Mouse (Mus musculus): ENCODE measurements around the gene Pigc. TPM values are rescaled to one million over a fixed set of nuclear protein-coding genes. Genes with fewer than 3 reads are reported as not detected.

Gene Pigc
- polyA plus RNA-seq, 3 experiments from 2014 or later, result 27.3 to 31.7 (median 29.8) TPM

DNA sequence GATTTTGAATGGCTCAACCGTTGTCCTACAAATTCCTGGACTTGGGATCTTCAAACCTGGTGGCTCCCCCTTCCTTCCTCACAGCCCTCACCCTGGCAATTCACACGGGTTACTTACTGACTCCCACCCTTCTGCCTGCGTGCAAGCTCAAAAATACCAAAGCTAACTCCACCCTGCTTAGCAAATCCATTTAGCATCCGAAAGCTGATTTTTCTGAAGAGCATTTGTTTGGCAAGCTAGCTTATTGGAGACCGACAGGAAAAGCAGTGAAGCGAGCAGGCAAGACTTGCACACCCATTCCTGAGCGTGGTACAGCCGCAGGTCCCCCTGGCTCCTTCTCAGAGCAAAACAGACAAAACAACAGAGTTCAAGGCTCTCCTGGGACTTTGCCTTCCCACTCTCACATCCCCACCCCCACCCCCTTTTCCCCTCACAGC lies 39.7 kb downstream of the Pigc start:
- ATAC-seq, result no peak

DNA sequence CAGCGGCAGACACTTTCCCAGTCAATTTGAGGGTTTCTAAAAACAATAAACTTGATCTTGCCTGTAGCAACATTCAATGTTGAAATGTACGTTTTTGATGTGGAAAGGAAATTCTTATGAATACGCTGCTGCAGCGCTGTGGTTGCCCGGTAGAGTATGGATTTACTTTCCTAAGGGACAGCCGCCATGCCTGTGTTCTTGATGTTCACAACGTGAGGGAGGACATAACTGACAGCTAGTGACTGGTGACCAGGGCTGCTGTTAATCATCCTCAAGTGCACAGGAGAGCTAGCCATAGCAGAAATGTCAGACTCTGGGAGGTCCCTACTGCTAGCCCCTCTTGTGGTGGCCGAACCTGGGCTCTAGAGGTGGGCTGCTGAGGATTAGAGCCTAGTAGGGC lies 40.1 kb downstream of the Pigc start:
- ATAC-seq, result no peak

DNA sequence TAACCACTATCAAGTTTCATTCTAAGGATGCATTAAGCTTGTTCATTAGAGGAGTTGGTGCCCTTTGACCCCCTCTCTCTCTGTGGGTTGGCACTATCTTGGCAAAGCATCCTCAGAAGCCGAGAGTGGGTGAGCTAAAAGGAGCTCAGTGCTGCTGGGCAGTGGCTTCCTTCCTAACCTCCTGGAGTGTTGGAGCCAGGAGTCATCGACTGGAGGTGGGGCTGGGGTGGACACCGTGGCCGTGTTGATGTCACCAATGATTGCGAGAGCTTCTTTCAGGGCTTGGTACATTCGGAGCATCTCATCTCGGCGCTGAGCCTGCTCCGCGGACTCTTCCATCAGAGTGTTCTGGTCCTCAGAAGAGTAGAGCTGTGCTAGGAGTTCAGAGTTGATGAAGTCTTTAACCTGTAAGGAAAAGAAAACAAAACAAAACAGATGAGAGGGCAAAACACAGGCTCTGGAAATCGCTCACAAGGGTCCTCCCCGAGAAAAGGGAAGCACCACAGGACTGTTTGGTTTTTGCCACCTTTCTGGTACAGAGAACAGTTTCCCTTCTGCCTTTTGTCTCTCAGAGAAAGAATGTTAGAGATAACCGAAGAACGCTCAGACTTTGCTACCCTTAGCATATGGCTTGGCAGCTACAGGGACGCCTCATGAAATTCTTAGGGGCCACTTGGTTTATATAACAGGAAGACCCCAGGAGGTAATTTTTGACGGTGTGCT lies 42.7 kb downstream of the Pigc start:
- ATAC-seq, result no peak

DNA sequence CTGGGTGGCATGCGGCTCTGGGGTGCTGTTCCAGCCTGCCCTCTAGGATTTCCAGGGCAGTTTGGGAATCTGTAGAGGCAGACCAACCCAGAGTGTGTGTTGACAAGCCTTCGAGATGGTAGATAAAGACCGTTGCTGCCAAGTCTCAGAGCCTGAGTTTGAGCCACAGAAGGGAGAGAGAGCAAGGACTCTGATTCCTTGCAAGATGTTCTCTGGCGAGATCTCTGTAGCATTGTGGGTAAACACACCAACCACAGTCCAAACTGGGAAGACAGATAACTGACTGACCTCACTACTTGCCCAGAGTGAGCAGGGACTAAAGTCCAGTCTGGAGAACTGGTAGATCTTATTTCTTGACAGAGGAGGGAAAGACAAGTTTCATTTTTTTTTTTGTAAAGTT lies 44.6 kb downstream of the Pigc start:
- no peak for ATAC-seq

DNA sequence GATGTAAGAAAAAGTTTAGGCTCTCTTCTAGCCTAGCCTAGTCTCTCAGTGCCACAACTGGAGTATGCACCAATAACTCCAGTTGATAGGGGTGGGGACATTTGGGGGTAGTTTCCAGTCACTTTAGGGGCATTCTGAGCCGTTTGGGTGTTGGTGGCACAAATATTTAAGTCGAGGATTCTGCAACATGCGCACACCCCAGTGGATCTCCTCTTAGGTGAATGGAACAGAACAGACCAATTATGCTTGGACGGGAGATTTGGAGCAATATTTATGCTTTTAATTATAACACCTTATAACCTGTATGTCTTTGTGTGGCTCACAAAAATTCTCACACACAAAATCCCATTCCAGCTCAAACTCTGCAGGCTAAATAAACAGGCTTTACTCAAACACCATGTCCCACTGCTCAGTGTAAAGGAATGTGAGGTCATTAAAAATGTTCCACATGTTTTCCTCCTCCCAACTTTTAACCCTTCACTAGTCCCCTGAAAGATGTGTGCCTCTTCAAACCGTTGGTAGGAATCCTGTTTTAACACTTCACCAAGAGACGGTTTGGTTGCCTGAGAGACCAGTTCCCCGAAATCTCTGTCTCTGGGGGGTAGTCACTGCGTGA lies 46.4 kb downstream of the Pigc start:
- no peak for ATAC-seq

DNA sequence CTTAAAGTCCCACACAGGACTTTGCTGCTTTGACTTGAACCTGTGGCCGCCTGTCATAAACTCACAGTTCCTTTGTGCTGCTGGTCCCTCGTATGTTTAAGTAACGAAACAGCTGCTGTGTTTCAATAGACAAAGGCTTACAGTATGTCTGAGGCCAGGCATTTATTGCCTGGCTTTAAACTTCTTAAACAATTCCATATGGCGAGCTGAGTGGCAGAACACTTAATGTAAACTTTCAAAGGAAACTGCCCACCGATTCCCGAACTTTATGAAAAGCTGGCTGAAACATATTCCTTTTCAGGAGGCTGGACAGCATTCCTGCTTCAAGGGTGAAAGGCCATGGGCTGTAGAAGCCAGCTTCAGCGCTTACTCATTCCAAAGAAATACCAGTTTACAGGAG lies 48.0 kb downstream of the Pigc start:
- no peak for ATAC-seq

DNA sequence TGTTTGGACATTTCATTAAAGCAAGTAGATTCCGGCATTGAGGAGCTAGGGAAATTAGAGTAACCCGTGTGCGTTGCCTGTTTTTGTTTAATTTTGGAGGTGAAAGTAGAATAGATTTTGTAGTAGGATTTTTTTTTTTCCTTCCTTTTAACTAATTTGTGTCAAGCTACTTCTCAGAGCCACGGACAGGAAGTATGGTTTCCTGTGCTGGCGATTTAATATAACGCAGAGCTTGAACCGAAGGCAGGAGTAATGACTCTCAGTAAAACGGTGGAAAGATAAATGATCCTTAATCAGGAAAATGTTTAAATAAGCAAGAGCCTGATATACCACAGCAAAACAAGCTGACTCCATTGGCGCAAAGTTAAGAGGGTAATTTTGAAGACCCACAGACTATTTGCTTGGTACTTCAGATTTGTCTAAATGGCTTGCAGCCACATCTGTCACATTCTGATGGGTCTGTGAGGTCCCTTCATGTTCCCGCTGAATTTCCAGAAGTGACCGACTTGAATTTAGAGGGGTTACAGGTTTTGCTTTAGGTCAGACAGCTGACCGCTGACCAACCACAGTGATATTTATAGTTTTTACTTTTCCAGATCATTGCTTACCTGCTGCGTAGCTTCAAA lies 49.1 kb downstream of the Pigc start:
- ATAC-seq, result no peak

DNA sequence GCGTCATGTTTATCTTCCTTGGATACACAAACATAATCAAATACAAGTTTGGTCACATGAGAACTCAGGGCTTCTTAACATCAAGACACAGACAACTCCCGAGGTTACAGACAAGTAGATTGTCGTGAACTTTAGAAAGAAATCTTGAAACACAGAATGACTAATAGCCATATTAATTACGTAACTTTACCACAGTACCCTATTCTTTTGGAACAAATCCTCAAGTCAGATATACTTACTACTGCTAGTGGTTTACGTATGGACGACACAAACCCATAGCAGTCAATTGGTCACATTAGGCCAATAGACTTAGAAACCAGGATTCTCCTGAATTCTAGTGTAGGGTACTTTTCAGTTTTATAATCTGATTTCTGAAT lies 49.6 kb downstream of the Pigc start:
- ATAC-seq, result no peak

DNA sequence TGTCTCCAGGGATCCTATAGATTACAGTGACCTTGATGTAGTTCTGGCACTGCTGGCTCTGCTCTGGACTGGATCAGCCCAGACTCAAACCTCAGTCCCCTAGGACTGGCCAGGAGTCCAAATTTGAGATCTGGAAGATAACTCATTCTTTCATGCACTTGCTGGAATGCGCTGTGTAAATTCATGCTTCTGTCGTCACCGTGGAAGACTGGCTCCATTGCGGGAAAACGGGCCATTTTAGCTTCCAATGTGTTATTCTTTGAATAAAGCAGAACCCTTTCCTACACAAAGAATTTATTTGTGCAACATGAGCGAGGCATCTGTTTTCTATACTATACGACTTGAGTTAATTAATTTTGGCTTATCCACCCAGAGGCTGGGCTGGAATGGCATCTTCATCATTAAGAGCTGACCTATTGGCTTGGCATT lies 51.3 kb downstream of the Pigc start:
- no peak for ATAC-seq

DNA sequence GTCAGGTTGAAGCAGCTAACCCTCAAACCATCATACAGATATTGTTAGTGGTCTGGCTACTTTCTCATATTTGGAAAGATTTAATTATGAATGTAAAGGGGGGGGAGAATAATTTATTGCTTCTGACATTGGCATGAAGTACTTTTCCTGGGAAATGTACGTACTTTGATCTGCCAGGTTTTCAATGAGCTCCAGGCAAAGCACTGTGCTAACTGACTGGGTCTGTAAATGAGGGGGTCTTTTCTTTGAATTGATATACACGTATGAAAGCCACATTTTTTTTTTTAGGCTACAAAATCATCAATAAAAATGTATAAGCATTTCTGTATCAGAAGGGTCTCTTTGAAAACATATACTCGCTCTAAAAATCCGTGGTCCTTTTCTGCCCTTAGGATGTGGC lies 51.8 kb downstream of the Pigc start:
- no peak for ATAC-seq

Other genes with a start within 250 kb of the Pigc start
- gene Fasl, start 180.7 kb upstream of the Pigc start, polyA plus RNA-seq (2017; shearing (Covaris generic)), result 10 to 100 TPM; 13.0 to 56.3 (median 19.1) TPM
- 10 to 100 TPM; 29.4 to 39.1 (median 38.9) TPM for gene Suco, start 92.5 kb upstream of the Pigc start, polyA plus RNA-seq (2017; shearing (Covaris generic))
- not detected for gene 4930558K02Rik, start 10.4 kb downstream of the Pigc start, polyA plus RNA-seq (2017; shearing (Covaris generic))

Data from inflammation-experienced regulatory T-cells, adult 6 months (primary cell).